Mouse (Mus musculus): ENCODE measurements around the gene F7. TPM values are rescaled to one million over a fixed set of nuclear protein-coding genes. Genes with fewer than 3 reads are reported as not detected.

The F7 gene
- polyA plus RNA-seq, 1 experiment from 2014 or later, result not detected

Other genes with a start within 250 kb of the F7 start
- 98.3 TPM in 2 replicates for gene Mcf2l, start 152.2 kb upstream of the F7 start, polyA plus RNA-seq (2016; fragmentation: Nextera tagmentation; extraction: Ambion mirVana)
- gene F10, start 11.3 kb downstream of the F7 start, polyA plus RNA-seq (2016; fragmentation: Nextera tagmentation; extraction: Ambion mirVana), result 0.59 and 0.66 TPM in 2 replicates
- 0.65 and 0.68 TPM in 2 replicates for gene Proz, start 34.9 kb downstream of the F7 start, polyA plus RNA-seq (2016; fragmentation: Nextera tagmentation; extraction: Ambion mirVana)
- gene Pcid2, start 79.4 kb downstream of the F7 start, polyA plus RNA-seq (2016; fragmentation: Nextera tagmentation; extraction: Ambion mirVana), result 51.3 and 59.3 TPM in 2 replicates
- 92.1 and 95.5 TPM in 2 replicates for gene Cul4a, start 79.6 kb downstream of the F7 start, polyA plus RNA-seq (2016; fragmentation: Nextera tagmentation; extraction: Ambion mirVana)
- 276 and 280 TPM in 2 replicates for gene Lamp1, start 133.1 kb downstream of the F7 start, polyA plus RNA-seq (2016; fragmentation: Nextera tagmentation; extraction: Ambion mirVana)
- gene Grtp1, start 174.6 kb downstream of the F7 start, polyA plus RNA-seq (2016; fragmentation: Nextera tagmentation; extraction: Ambion mirVana), result 9.2 and 10.8 TPM in 2 replicates
- 0.25 and 0.40 TPM in 2 replicates for gene Adprhl1, start 228.1 kb downstream of the F7 start, polyA plus RNA-seq (2016; fragmentation: Nextera tagmentation; extraction: Ambion mirVana)

All from hindbrain, embryonic 12.5 days (tissue).